Mouse (Mus musculus): Measurements from ENCODE around the gene Sirt7. TPM values are rescaled to one million over a fixed set of nuclear protein-coding genes. Genes with fewer than 3 reads are reported as not detected.

The Sirt7 gene
- polyA plus RNA-seq, 1 experiment = 84.1 TPM

GRCm38 (mm10) chr11:120623961-120624679, 920 bp downstream of the Sirt7 start:
- H3K4me1 ChIP-seq (ENCODE audit: control insufficient read depth, insufficient read depth, low read length) = peaks cover 11% of the 10 kb centered on the region
- TF ChIP-seq CTCF (IDR thresholded peaks at IDR 0.05; ENCODE audit: insufficient read depth, low read length) (peak; percentile 44; the same call in 1 of the 2 replicates), POLR2A (IDR thresholded peaks at IDR 0.05; ENCODE audit: borderline replicate concordance, extremely low read depth, low read depth, low read length) (no peak)
- peak overlapping the region; percentile 81 for H3K4me3 ChIP-seq (replicated peaks; ENCODE audit: extremely low read depth, low read depth, low read length)
- 11% methylated on average over 30 of the region's 30 CpGs for WGBS
- peak; percentile 62 for DNase-seq

GRCm38 (mm10) chr11:120622805-120623204, 2.2 kb downstream of the Sirt7 start:
- Histone ChIP-seq H3K4me3 (replicated peaks; ENCODE audit: extremely low read depth, low read depth, low read length) (no peak overlapping the region), H3K4me1 (ENCODE audit: control insufficient read depth, insufficient read depth, low read length) (peaks cover 11% of the 10 kb centered on the region)
- 88% methylated on average over 6 of the region's 6 CpGs for WGBS
- no peak for DNase-seq
- TF ChIP-seq CTCF (IDR thresholded peaks at IDR 0.05; ENCODE audit: insufficient read depth, low read length) (no peak), POLR2A (IDR thresholded peaks at IDR 0.05; ENCODE audit: borderline replicate concordance, extremely low read depth, low read depth, low read length) (no peak)

GRCm38 (mm10) chr11:120620195-120620594, 4.8 kb downstream of the Sirt7 start:
- Histone ChIP-seq H3K4me1 (ENCODE audit: control insufficient read depth, insufficient read depth, low read length) (peaks cover 10% of the 10 kb centered on the region), H3K4me3 (replicated peaks; ENCODE audit: extremely low read depth, low read depth, low read length) (no peak overlapping the region)
- DNase-seq = no peak
- 90% methylated on average over 14 of the region's 14 CpGs for WGBS
- TF ChIP-seq POLR2A (IDR thresholded peaks at IDR 0.05; ENCODE audit: borderline replicate concordance, extremely low read depth, low read depth, low read length) (no peak), CTCF (IDR thresholded peaks at IDR 0.05; ENCODE audit: insufficient read depth, low read length) (no peak)

- Histone ChIP-seq H3K4me1 (ENCODE audit: control insufficient read depth, insufficient read depth, low read length) (peaks cover 5% of the 10 kb centered on the region; the same call in 1 of the 2 replicates), H3K4me3 (replicated peaks; ENCODE audit: extremely low read depth, low read depth, low read length) (no peak overlapping the region)
- 94% methylated on average over 25 of the region's 25 CpGs for WGBS
- no peak for DNase-seq
- TF ChIP-seq POLR2A (IDR thresholded peaks at IDR 0.05; ENCODE audit: borderline replicate concordance, extremely low read depth, low read depth, low read length) (no peak), CTCF (IDR thresholded peaks at IDR 0.05; ENCODE audit: insufficient read depth, low read length) (no peak)
These were observed 6.2 kb downstream of the Sirt7 start for GRCm38 (mm10) chr11:120618619-120619535.

- DNase-seq = peak; percentile 89
- TF ChIP-seq CTCF (IDR thresholded peaks at IDR 0.05; ENCODE audit: insufficient read depth, low read length) (no peak), POLR2A (IDR thresholded peaks at IDR 0.05; ENCODE audit: borderline replicate concordance, extremely low read depth, low read depth, low read length) (peak; percentile 71; the same call in 1 of the 2 replicates)
- peak within 1 kb of the TSS; percentile 97 for H3K4me3 ChIP-seq (replicated peaks; ENCODE audit: extremely low read depth, low read depth, low read length)
- WGBS = under 1% methylated on average over 56 of the region's 56 CpGs
- H3K4me1 ChIP-seq (ENCODE audit: control insufficient read depth, insufficient read depth, low read length) = peaks cover 4% of the 10 kb centered on the region; the same call in 1 of the 2 replicates
These were observed 7.4 kb downstream of the Sirt7 start, which contains the start of gene Pcyt2 for GRCm38 (mm10) chr11:120617519-120618112. Gene Pcyt2, minus strand, starts transcription at chr11:120617936.

- 39% methylated on average over 4 of the region's 4 CpGs for WGBS
- peak overlapping the region; percentile 15 for H3K4me3 ChIP-seq (replicated peaks; ENCODE audit: extremely low read depth, low read depth, low read length)
- H3K4me1 ChIP-seq (ENCODE audit: control insufficient read depth, insufficient read depth, low read length) = peaks cover 4% of the 10 kb centered on the region; the same call in 1 of the 2 replicates
- TF ChIP-seq POLR2A (IDR thresholded peaks at IDR 0.05; ENCODE audit: borderline replicate concordance, extremely low read depth, low read depth, low read length) = no peak
- no peak for DNase-seq
These were observed 8.3 kb downstream of the Sirt7 start for GRCm38 (mm10) chr11:120616617-120617294.

GRCm38 (mm10) chr11:120615606-120616203, 9.3 kb downstream of the Sirt7 start:
- WGBS = 88% methylated on average over 11 of the region's 11 CpGs
- DNase-seq = no peak
- TF ChIP-seq CTCF (IDR thresholded peaks at IDR 0.05; ENCODE audit: insufficient read depth, low read length) (no peak), POLR2A (IDR thresholded peaks at IDR 0.05; ENCODE audit: borderline replicate concordance, extremely low read depth, low read depth, low read length) (no peak)
- Histone ChIP-seq H3K4me1 (ENCODE audit: control insufficient read depth, insufficient read depth, low read length) (peaks cover 4% of the 10 kb centered on the region; the same call in 1 of the 2 replicates), H3K4me3 (replicated peaks; ENCODE audit: extremely low read depth, low read depth, low read length) (no peak overlapping the region)

GRCm38 (mm10) chr11:120615167-120615566, 9.9 kb downstream of the Sirt7 start:
- H3K4me3 ChIP-seq (replicated peaks; ENCODE audit: extremely low read depth, low read depth, low read length) = no peak overlapping the region
- WGBS = 90% methylated on average over 6 of the region's 6 CpGs
- no peak for TF ChIP-seq CTCF (IDR thresholded peaks at IDR 0.05; ENCODE audit: insufficient read depth, low read length)
- TF ChIP-seq POLR2A (IDR thresholded peaks at IDR 0.05; ENCODE audit: borderline replicate concordance, extremely low read depth, low read depth, low read length) = no peak
- DNase-seq = no peak
- H3K4me1 ChIP-seq (ENCODE audit: control insufficient read depth, insufficient read depth, low read length) = peaks cover 4% of the 10 kb centered on the region; the same call in 1 of the 2 replicates

All from lung, adult 2 months (tissue).